Mouse (Mus musculus): ENCODE results near the gene Mios. TPM values are rescaled to one million over a fixed set of nuclear protein-coding genes. Genes with fewer than 3 reads are reported as not detected.

Gene Mios
- polyA plus RNA-seq, 1 experiment = 4.8 TPM

DNA sequence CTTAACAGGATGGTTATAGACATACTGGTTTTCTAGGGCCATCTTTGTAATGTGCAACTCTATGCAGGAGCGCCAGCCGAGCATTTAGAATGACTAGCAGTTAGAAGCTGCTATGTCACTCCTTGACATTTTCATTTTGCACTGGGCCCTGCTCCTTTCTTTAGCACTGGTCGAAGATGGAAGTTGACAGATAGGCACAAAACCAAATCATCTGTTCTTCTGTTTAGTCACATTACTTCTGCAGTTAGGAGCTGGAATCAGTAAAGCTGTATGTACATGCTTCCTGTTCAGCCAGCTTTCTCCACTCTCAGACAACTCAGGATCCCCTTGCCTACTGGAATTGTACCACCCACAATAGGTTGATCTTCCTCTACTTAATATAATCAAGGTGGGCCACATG lies 1.6 kb downstream of the Mios start:
- Histone ChIP-seq H3K27ac (ENCODE audit: control insufficient read depth, insufficient read depth, low read length) (no peak overlapping the region), H3K4me3 (ENCODE audit: control insufficient read depth, insufficient read depth, low read length) (no peak overlapping the region), H3K27me3 (ENCODE audit: control insufficient read depth, insufficient read depth, low read length) (no peaks in the 10 kb centered on the region), H3K36me3 (ENCODE audit: control insufficient read depth, insufficient read depth, low read length) (peaks cover 12% of the 10 kb centered on the region), H3K4me1 (replicated peaks; ENCODE audit: control insufficient read depth, insufficient read depth, low read length) (no peaks in the 10 kb centered on the region)
- WGBS = 96% methylated on average over 3 of the region's 3 CpGs
- no peak for DNase-seq
- no peak for TF ChIP-seq POLR2A (IDR thresholded peaks at IDR 0.05; ENCODE audit: control insufficient read depth, extremely low read depth, insufficient read depth, low read length, poor library complexity)
- TF ChIP-seq CTCF (IDR thresholded peaks at IDR 0.05; ENCODE audit: borderline replicate concordance, control insufficient read depth, extremely low read depth, insufficient read depth, low read length, poor library complexity) = no peak

DNA sequence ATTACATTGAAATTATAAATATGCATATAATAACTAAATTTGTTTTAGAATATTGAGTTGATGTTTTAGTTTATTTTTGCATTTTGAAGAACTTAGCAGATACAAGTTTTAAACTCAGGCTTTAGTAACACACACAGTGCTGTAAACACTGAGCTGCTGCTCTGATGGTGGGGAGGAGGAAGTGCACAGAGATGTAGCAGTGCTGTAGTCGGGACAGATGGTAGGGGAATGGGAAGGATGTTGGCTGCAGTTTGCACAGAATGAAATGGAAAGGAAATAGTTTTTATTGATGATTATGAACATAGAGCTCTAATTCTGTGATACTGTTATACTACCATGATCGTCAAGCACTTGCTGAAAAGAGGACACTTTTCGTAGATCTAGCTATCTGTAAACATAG lies 18.0 kb downstream of the Mios start:
- WGBS = 85% methylated on average over 3 of the region's 3 CpGs
- TF ChIP-seq POLR2A (IDR thresholded peaks at IDR 0.05; ENCODE audit: control insufficient read depth, extremely low read depth, insufficient read depth, low read length, poor library complexity) = no peak
- no peak for TF ChIP-seq CTCF (IDR thresholded peaks at IDR 0.05; ENCODE audit: borderline replicate concordance, control insufficient read depth, extremely low read depth, insufficient read depth, low read length, poor library complexity)
- no peaks in the 10 kb centered on the region for H3K4me1 ChIP-seq (replicated peaks; ENCODE audit: control insufficient read depth, insufficient read depth, low read length)
- no peak overlapping the region for H3K4me3 ChIP-seq (ENCODE audit: control insufficient read depth, insufficient read depth, low read length)
- no peaks in the 10 kb centered on the region for H3K27me3 ChIP-seq (ENCODE audit: control insufficient read depth, insufficient read depth, low read length)
- H3K36me3 ChIP-seq (ENCODE audit: control insufficient read depth, insufficient read depth, low read length) = peaks cover 35% of the 10 kb centered on the region
- DNase-seq = no peak
- H3K27ac ChIP-seq (ENCODE audit: control insufficient read depth, insufficient read depth, low read length) = no peak overlapping the region

DNA sequence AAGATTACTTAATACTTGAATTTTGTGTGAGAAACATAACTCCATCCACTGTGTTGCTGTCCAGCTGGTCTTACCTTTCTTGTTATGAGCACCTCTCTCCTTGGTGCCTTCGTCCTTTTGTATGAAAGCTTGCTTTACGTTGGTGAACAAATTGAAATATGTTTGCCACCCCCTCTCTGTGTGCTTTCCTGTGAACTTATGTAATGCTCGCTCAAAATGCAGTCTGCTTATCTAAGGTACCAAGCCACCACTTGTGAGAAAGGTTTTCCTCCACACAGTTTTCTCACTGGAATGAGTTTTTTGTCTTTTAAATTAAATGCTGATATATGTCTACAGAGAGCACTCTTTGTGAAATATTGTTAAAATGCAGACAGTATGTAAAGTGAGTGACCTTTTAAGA lies 19.6 kb downstream of the Mios start:
- DNase-seq = no peak
- Histone ChIP-seq H3K4me3 (ENCODE audit: control insufficient read depth, insufficient read depth, low read length) (no peak overlapping the region), H3K27me3 (ENCODE audit: control insufficient read depth, insufficient read depth, low read length) (no peaks in the 10 kb centered on the region), H3K4me1 (replicated peaks; ENCODE audit: control insufficient read depth, insufficient read depth, low read length) (no peaks in the 10 kb centered on the region), H3K36me3 (ENCODE audit: control insufficient read depth, insufficient read depth, low read length) (peaks cover 48% of the 10 kb centered on the region), H3K27ac (ENCODE audit: control insufficient read depth, insufficient read depth, low read length) (no peak overlapping the region)
- no peak for TF ChIP-seq CTCF (IDR thresholded peaks at IDR 0.05; ENCODE audit: borderline replicate concordance, control insufficient read depth, extremely low read depth, insufficient read depth, low read length, poor library complexity)
- no peak for TF ChIP-seq POLR2A (IDR thresholded peaks at IDR 0.05; ENCODE audit: control insufficient read depth, extremely low read depth, insufficient read depth, low read length, poor library complexity)
- WGBS = 96% methylated on average over 3 of the region's 3 CpGs

DNA sequence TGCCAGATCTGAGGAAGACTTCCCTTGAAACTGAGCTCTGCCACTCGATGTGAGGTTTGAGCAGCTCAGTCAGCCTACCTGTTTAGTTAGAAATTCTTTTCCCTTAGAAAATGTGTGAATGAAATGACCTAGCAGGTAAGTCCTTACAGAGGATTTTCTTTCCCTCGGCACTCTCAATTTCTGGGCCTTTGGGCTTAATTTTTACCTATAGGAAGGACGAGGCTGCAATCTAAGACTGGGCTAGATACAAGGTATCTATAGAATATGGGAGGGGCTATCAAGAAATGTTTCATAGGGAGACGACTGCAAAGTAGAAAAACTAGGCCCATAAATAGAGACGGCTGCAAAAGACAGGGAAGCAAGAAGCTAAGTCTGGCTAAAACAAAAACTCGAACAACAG lies 49.3 kb downstream of the Mios start:
- TF ChIP-seq CTCF (IDR thresholded peaks at IDR 0.05; ENCODE audit: borderline replicate concordance, control insufficient read depth, extremely low read depth, insufficient read depth, low read length, poor library complexity) = no peak
- no peak for TF ChIP-seq POLR2A (IDR thresholded peaks at IDR 0.05; ENCODE audit: control insufficient read depth, extremely low read depth, insufficient read depth, low read length, poor library complexity)
- Histone ChIP-seq H3K27ac (ENCODE audit: control insufficient read depth, insufficient read depth, low read length) (no peak overlapping the region), H3K4me3 (ENCODE audit: control insufficient read depth, insufficient read depth, low read length) (no peak overlapping the region), H3K27me3 (ENCODE audit: control insufficient read depth, insufficient read depth, low read length) (no peaks in the 10 kb centered on the region), H3K36me3 (ENCODE audit: control insufficient read depth, insufficient read depth, low read length) (peaks cover 9% of the 10 kb centered on the region), H3K4me1 (replicated peaks; ENCODE audit: control insufficient read depth, insufficient read depth, low read length) (peaks cover 5% of the 10 kb centered on the region)
- DNase-seq = no peak
- 5% methylated on average over 6 of the region's 6 CpGs for WGBS

DNA sequence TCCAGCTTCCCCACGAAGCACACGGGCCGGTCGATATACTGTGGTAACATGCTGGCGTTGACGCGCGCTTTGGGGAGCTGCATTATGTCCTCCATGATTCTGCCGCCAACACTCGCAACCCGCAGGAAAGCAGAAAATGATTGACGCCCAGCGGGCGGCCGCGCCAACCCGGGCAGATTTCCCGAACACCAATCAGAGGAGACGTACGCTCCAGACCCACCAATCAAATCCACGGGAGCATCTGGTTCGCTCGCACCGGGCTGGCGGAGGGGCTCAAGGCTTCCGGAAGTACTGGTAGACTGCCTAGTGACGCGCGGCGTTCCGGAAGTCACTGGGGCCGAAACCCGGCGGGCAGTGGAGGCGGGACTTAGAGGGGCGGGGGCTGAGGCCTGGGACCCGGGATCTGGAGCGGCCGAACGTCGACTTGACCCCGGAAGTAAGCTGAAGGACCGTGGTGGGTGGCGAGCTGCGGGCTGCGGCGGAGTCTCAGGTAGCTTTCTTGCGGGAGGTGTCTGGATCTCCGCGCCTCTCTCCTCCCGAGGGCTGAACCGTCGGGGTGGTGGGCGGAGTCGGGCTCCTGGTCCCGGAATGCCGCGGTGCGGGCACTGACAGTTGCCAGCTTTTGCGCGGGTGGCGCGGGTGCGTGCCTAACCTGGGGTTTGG lies 50.1 kb downstream of the Mios start, which contains the start of the genes Rpa3, Umad1 and Gm45062:
Gene Rpa3 (minus strand): TSS at position 170 of the 663 bp plus-strand sequence.
Gene Umad1 (plus strand): TSS at position 285 of the 663 bp plus-strand sequence.
Gene Gm45062 (plus strand): TSS at position 447 of the 663 bp plus-strand sequence.
- DNase-seq = peak; percentile 94
- peak within 1 kb of the TSS; percentile 39; the same call in 1 of the 2 replicates for H3K27ac ChIP-seq (ENCODE audit: control insufficient read depth, insufficient read depth, low read length)
- WGBS = under 1% methylated on average over 64 of the region's 64 CpGs
- TF ChIP-seq POLR2A (IDR thresholded peaks at IDR 0.05; ENCODE audit: control insufficient read depth, extremely low read depth, insufficient read depth, low read length, poor library complexity) (peak; percentile 75), CTCF (IDR thresholded peaks at IDR 0.05; ENCODE audit: borderline replicate concordance, control insufficient read depth, extremely low read depth, insufficient read depth, low read length, poor library complexity) (peak; percentile 76)
- peak within 1 kb of the TSS; percentile 89 for H3K4me3 ChIP-seq (ENCODE audit: control insufficient read depth, insufficient read depth, low read length)
- peaks cover 5% of the 10 kb centered on the region for H3K4me1 ChIP-seq (replicated peaks; ENCODE audit: control insufficient read depth, insufficient read depth, low read length)
- no peaks in the 10 kb centered on the region for H3K27me3 ChIP-seq (ENCODE audit: control insufficient read depth, insufficient read depth, low read length)
- peaks cover 2% of the 10 kb centered on the region for H3K36me3 ChIP-seq (ENCODE audit: control insufficient read depth, insufficient read depth, low read length)

DNA sequence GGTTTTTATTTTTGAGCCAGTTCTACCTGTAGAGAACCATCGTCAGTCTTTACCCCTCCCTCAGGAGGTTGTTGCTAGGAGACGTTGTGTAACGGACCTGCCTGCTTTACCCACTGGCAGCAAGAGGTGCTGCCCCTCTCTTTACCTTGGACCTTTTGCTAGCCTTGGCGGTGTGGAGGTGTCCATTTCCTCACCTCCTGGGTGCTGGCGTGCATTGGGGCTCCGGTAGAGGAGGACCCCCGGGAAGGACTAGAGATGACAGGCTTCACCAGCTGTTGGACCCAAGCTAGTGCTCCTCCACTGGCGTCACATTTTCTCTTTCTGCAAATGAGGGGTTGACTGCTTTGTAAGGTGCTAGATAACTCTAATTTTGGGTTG lies 50.6 kb downstream of the Mios start:
- H3K4me3 ChIP-seq (ENCODE audit: control insufficient read depth, insufficient read depth, low read length) = peak overlapping the region; percentile 86
- DNase-seq = no peak
- H3K27me3 ChIP-seq (ENCODE audit: control insufficient read depth, insufficient read depth, low read length) = no peaks in the 10 kb centered on the region
- 0% methylated on average over 8 of the region's 8 CpGs for WGBS
- H3K27ac ChIP-seq (ENCODE audit: control insufficient read depth, insufficient read depth, low read length) = no peak overlapping the region
- TF ChIP-seq CTCF (IDR thresholded peaks at IDR 0.05; ENCODE audit: borderline replicate concordance, control insufficient read depth, extremely low read depth, insufficient read depth, low read length, poor library complexity) = no peak
- TF ChIP-seq POLR2A (IDR thresholded peaks at IDR 0.05; ENCODE audit: control insufficient read depth, extremely low read depth, insufficient read depth, low read length, poor library complexity) = no peak
- no peaks in the 10 kb centered on the region for H3K36me3 ChIP-seq (ENCODE audit: control insufficient read depth, insufficient read depth, low read length)
- H3K4me1 ChIP-seq (replicated peaks; ENCODE audit: control insufficient read depth, insufficient read depth, low read length) = peaks cover 5% of the 10 kb centered on the region
